Mouse (Mus musculus) forebrain, embryonic 10.5 days (tissue): ENCODE results near the gene Med17. TPM values are rescaled to one million over a fixed set of nuclear protein-coding genes. Genes with fewer than 3 reads are reported as not detected.
"Not testable (repeated sequence)": the region's sequence is repeated elsewhere in the genome, so short reads cannot be mapped to it uniquely, and the experiment has no call there.

ENCODE experiments used
- DNase-seq: peaks from one replicate; pipeline ENCODE4 v3.0.0-alpha.2; 2017; ENCODE audit warnings: low spot score; ENCODE audit errors: extremely low spot score
- H3K27ac ChIP-seq: fragments of 300-500 bp; sonication (generic); 2 replicates; pipeline ENCODE4 v1.5.1; 2016; ENCODE audit warnings: mild to moderate bottlenecking
- H3K27me3 ChIP-seq: fragments of 300-500 bp; sonication (generic); 2 replicates; pipeline ENCODE4 v1.6.1; 2016; ENCODE audit warnings: mild to moderate bottlenecking; ENCODE audit not compliant: poor library complexity, severe bottlenecking
- H3K36me3 ChIP-seq: fragments of 300-500 bp; sonication (generic); replicated peaks from 2 replicates; pipeline ENCODE4 v1.6.1; 2016; ENCODE audit warnings: mild to moderate bottlenecking, moderate library complexity
- H3K4me1 ChIP-seq: fragments of 300-500 bp; sonication (generic); 2 replicates; pipeline ENCODE4 v1.6.1; 2016
- H3K4me3 ChIP-seq: fragments of 300-500 bp; sonication (generic); 2 replicates; pipeline ENCODE4 v1.5.1; 2016; ENCODE audit warnings: mild to moderate bottlenecking, moderate library complexity
- H3K9me3 ChIP-seq: fragments of 300-500 bp; sonication (generic); 2 replicates; pipeline ENCODE4 v1.6.1; 2016; ENCODE audit warnings: mild to moderate bottlenecking, moderate library complexity
- WGBS: fragments of 180-500 bp; shearing (Covaris S2); methylation state at CpG from one replicate; pipeline ENCODE4 v1.1.7; 2016; 5-methylcytosine and 5-hydroxymethylcytosine counted together
- polyA plus RNA-seq: library from polyadenylated mRNA; unstranded; fragments of >200 nt; fragmentation: Nextera tagmentation; extraction: Ambion mirVana; gene quantifications from 2 replicates; pipeline ENCODE4 v1.2.1, GENCODE M21; 2016

Gene Med17
- polyA plus RNA-seq, result 38.1 and 39.5 TPM in 2 replicates

GRCm38 (mm10) chr9:15279649-15280490 is at the start of gene Med17:
Med17 (minus strand) TSS chr9:15279931.
- Histone ChIP-seq H3K27me3 (no peaks in the 10 kb centered on the region), H3K4me3 (peak within 1 kb of the TSS; percentile 98), H3K9me3 (no peaks in the 10 kb centered on the region), H3K4me1 (peaks cover 24% of the 10 kb centered on the region), H3K36me3 (peaks cover 25% of the 10 kb centered on the region), H3K27ac (peak within 1 kb of the TSS; percentile 92)
- WGBS, result 2% methylated on average over 57 of the region's 57 CpGs
- peak; percentile 93 for DNase-seq

GRCm38 (mm10) chr9:15318170-15318742 is 38.5 kb upstream of the Med17 start:
- H3K4me3 ChIP-seq, result no peak overlapping the region
- DNase-seq, result no peak

GRCm38 (mm10) chr9:15317223-15318169 is 37.8 kb upstream of the Med17 start:
- H3K4me3 ChIP-seq, result no peak overlapping the region
- DNase-seq, result no peak
- H3K27ac ChIP-seq, result no peak overlapping the region
- H3K4me1 ChIP-seq, result no peaks in the 10 kb centered on the region
- H3K27me3 ChIP-seq, result no peaks in the 10 kb centered on the region
- no peaks in the 10 kb centered on the region for H3K9me3 ChIP-seq
- peaks cover 99% of the 10 kb centered on the region for H3K36me3 ChIP-seq
- WGBS, result 67% methylated on average over 5 of the region's 5 CpGs

More at GRCm38 (mm10) chr9:15318170-15318742, 38.5 kb upstream of the Med17 start:
- H3K36me3 ChIP-seq, result peaks cover 99% of the 10 kb centered on the region
- no peaks in the 10 kb centered on the region for H3K27me3 ChIP-seq
- H3K4me1 ChIP-seq, result no peaks in the 10 kb centered on the region
- WGBS, result 88% methylated on average over 2 of the region's 2 CpGs
- H3K27ac ChIP-seq, result no peak overlapping the region
- no peaks in the 10 kb centered on the region for H3K9me3 ChIP-seq

- peaks cover 99% of the 10 kb centered on the region for H3K36me3 ChIP-seq
- not testable (repeated sequence) for H3K9me3 ChIP-seq, H3K4me1 ChIP-seq, H3K4me3 ChIP-seq, H3K27ac ChIP-seq, H3K27me3 ChIP-seq, DNase-seq
- WGBS, result 96% methylated on average over 2 of the region's 2 CpGs
Observed at GRCm38 (mm10) chr9:15316296-15316695, 36.6 kb upstream of the Med17 start.

- 91% methylated on average over 1 of the region's 1 CpGs for WGBS
- Histone ChIP-seq H3K36me3 (peaks cover 99% of the 10 kb centered on the region), H3K27me3 (no peaks in the 10 kb centered on the region)
Observed at GRCm38 (mm10) chr9:15314619-15315018, 34.9 kb upstream of the Med17 start.

GRCm38 (mm10) chr9:15313633-15314032 is 33.9 kb upstream of the Med17 start:
- H3K4me1 ChIP-seq, result peaks cover 8% of the 10 kb centered on the region
- no peaks in the 10 kb centered on the region for H3K9me3 ChIP-seq
- H3K4me3 ChIP-seq, result no peak overlapping the region
- WGBS, result 96% methylated on average over 5 of the region's 5 CpGs
- H3K36me3 ChIP-seq, result peaks cover 99% of the 10 kb centered on the region
- DNase-seq, result no peak
- H3K27ac ChIP-seq, result no peak overlapping the region
- H3K27me3 ChIP-seq, result no peaks in the 10 kb centered on the region

More at GRCm38 (mm10) chr9:15314619-15315018, 34.9 kb upstream of the Med17 start:
- no peaks in the 10 kb centered on the region for H3K9me3 ChIP-seq
- no peaks in the 10 kb centered on the region for H3K4me1 ChIP-seq
- no peak overlapping the region for H3K4me3 ChIP-seq
- no peak overlapping the region for H3K27ac ChIP-seq
- no peak for DNase-seq

GRCm38 (mm10) chr9:15312054-15312735 is 32.5 kb upstream of the Med17 start:
- Histone ChIP-seq H3K9me3 (no peaks in the 10 kb centered on the region), H3K4me1 (peaks cover 23% of the 10 kb centered on the region), H3K27me3 (no peaks in the 10 kb centered on the region), H3K27ac (no peak overlapping the region), H3K36me3 (peaks cover 99% of the 10 kb centered on the region), H3K4me3 (no peak overlapping the region)
- 97% methylated on average over 2 of the region's 2 CpGs for WGBS
- DNase-seq, result no peak

GRCm38 (mm10) chr9:15310179-15310578 is 30.4 kb upstream of the Med17 start:
- WGBS, result 91% methylated on average over 1 of the region's 1 CpGs
- peaks cover 30% of the 10 kb centered on the region for H3K4me1 ChIP-seq
- no peak for DNase-seq

GRCm38 (mm10) chr9:15309425-15309824 is 29.7 kb upstream of the Med17 start:
- 92% methylated on average over 4 of the region's 4 CpGs for whole genome bisulfite sequencing
- H3K27me3 ChIP-seq, result no peaks in the 10 kb centered on the region
- H3K27ac ChIP-seq, result no peak overlapping the region
- no peak for DNase-seq
- peak overlapping the region; percentile 32 for H3K4me3 ChIP-seq
- peaks cover 74% of the 10 kb centered on the region for H3K36me3 ChIP-seq
- no peaks in the 10 kb centered on the region for H3K9me3 ChIP-seq
- H3K4me1 ChIP-seq, result peaks cover 30% of the 10 kb centered on the region

More at GRCm38 (mm10) chr9:15310179-15310578, 30.4 kb upstream of the Med17 start:
- Histone ChIP-seq H3K9me3 (no peaks in the 10 kb centered on the region), H3K4me3 (no peak overlapping the region), H3K27ac (no peak overlapping the region), H3K27me3 (no peaks in the 10 kb centered on the region), H3K36me3 (peaks cover 82% of the 10 kb centered on the region)

- Histone ChIP-seq H3K9me3 (no peaks in the 10 kb centered on the region), H3K36me3 (peaks cover 63% of the 10 kb centered on the region), H3K27ac (no peak overlapping the region), H3K4me1 (peaks cover 30% of the 10 kb centered on the region), H3K4me3 (peak overlapping the region; percentile 87), H3K27me3 (no peaks in the 10 kb centered on the region)
- no peak for DNase-seq
- 67% methylated on average over 2 of the region's 2 CpGs for WGBS
Observed at GRCm38 (mm10) chr9:15308254-15308653, 28.5 kb upstream of the Med17 start.

- H3K36me3 ChIP-seq, result peaks cover 53% of the 10 kb centered on the region
- 12% methylated on average over 6 of the region's 6 CpGs for WGBS
- H3K27me3 ChIP-seq, result no peaks in the 10 kb centered on the region
- no peaks in the 10 kb centered on the region for H3K9me3 ChIP-seq
- peak overlapping the region; percentile 98 for H3K27ac ChIP-seq
- no peak for DNase-seq
- H3K4me1 ChIP-seq, result peaks cover 30% of the 10 kb centered on the region
- peak overlapping the region; percentile 87 for H3K4me3 ChIP-seq
Observed at GRCm38 (mm10) chr9:15307257-15307656, 27.5 kb upstream of the Med17 start.
